Mouse (Mus musculus) gastrocnemius, postnatal 14 days (tissue): ENCODE results near the gene Dock2. TPM values are rescaled to one million over a fixed set of nuclear protein-coding genes. Genes with fewer than 3 reads are reported as not detected.
"Not testable (repeated sequence)": the region's sequence is repeated elsewhere in the genome, so short reads cannot be mapped to it uniquely, and the experiment has no call there.

ENCODE experiments used
- DNase-seq: peaks from one replicate; pipeline ENCODE4 v3.0.0; 2021; ENCODE audit warnings: mixed read lengths
- intact Hi-C: fragments of 180-260 bp; cut with DNase I; formaldehyde crosslinking; loops from one replicate; pipeline ENCODE4 v1.15.1; 2025; ENCODE audit warnings: low total_unique reads
- total RNA-seq, 2 experiments: library from RNA; stranded (reverse); gene quantifications; 2 replicates each; pipeline ENCODE4 v1.2.3; 2021

Dock2 gene
- total RNA-seq, 2 experiments from 2014 or later = 1.00 to 1.1 TPM

DNA sequence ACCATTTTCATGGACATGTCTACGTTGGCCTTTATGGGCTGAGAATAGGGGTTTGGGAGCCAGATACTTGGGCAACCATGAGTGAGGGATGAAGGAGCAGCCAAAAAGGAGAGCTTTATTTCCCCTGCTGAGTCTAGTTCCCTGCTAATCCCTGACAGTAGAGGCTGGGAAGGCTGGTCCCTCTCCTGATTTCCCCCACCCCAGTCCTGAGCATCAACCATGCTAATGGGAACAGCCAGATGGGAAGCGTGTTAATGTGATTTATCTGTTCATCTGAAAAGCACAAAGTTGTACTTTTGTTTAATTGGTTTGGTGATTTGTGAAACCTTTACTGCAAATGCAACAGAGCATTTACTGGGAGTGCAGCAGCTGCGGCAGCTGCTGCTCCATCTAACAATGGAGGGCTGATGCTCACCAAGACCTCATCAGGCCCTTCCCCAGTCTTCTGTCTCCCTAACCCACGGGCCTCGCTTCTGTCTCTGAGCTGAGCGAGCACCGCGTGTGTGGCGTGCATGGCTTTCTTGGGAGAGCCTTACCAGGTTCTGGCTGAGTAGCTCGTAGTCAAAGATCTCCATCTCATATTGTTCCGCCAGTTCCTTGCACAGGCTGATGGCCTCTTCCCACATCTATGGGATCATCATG is 526.0 kb downstream of the Dock2 start:
- intact Hi-C loops = no loop called here
- no peak for DNase-seq

GRCm38 (mm10) chr11:34242979-34243378 is 540.7 kb downstream of the Dock2 start:
- intact Hi-C loops = no loop called here
- DNase-seq = no peak

GRCm38 (mm10) chr11:34240252-34240651 is 543.4 kb downstream of the Dock2 start:
- intact Hi-C loops = no loop called here
- no peak for DNase-seq

GRCm38 (mm10) chr11:34239691-34240090 is 544.0 kb downstream of the Dock2 start:
- intact Hi-C loops = no loop called here
- peak; percentile 9 for DNase-seq

- intact Hi-C loops = no loop called here
- no peak for DNase-seq
These were observed 546.8 kb downstream of the Dock2 start for GRCm38 (mm10) chr11:34236885-34237284.

DNA sequence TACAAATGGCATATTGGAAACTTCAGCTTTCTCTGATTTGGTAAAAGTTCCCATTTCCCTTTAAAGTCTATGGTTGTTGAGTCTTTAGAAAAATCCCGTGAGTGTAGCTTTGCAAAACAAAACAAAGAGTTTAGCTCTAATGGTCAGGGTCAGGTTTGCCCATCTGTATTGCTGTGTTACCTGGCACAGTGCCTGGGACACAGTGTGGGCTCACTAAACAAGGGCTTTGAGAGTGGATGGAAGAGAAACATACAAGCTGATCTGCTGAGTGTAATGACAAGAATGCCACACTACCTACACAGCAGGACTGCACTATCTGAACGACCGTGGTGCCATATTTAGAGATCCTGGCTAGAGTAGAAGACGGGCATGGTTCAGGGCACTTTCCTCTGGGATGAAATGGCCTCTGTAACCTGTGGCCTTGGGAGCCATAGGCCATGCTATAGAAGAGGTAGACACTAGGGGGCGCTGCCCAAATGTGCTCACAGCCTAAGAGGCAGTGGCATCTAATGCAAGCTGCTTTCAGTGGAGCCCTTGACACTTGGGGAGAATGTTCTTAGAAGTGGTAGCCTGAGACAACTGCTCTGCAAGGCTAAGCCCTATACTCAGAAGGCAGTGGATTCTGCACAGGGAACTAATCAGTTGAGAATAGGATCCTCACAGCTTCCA is 547.5 kb downstream of the Dock2 start:
- intact Hi-C loops = no loop called here
- no peak for DNase-seq

GRCm38 (mm10) chr11:34228758-34229364 is 554.8 kb downstream of the Dock2 start:
- DNase-seq = peak; percentile 36
- intact Hi-C loops = loop anchor here (5.0 kb wide), 1 partner anchor 588 kb away; no protein-coding TSS in a partner anchor

GRCm38 (mm10) chr11:34227180-34227579 is 556.5 kb downstream of the Dock2 start:
- DNase-seq = no peak
- intact Hi-C loops = loop anchor here (5.0 kb wide), 1 partner anchor 590 kb away; no protein-coding TSS in a partner anchor

- DNase-seq, intact Hi-C loops: not testable (repeated sequence)
These were observed 563.1 kb downstream of the Dock2 start for GRCm38 (mm10) chr11:34220596-34220995.

GRCm38 (mm10) chr11:34212853-34213252 is 570.8 kb downstream of the Dock2 start:
- intact Hi-C loops = loop anchor here (2.0 kb wide), 1 partner anchor 64 kb away; no protein-coding TSS in a partner anchor
- peak; percentile 20 for DNase-seq

- intact Hi-C loops = no loop called here
These were observed 575.7 kb downstream of the Dock2 start, which contains the start of gene Foxi1 for GRCm38 (mm10) chr11:34207989-34208388. Foxi1 (minus strand) TSS chr11:34208089.

GRCm38 (mm10) chr11:34202769-34203168 is 580.9 kb downstream of the Dock2 start:
- intact Hi-C loops = no loop called here
- no peak for DNase-seq

More at GRCm38 (mm10) chr11:34207989-34208388, 575.7 kb downstream of the Dock2 start, which contains the start of gene Foxi1:
- DNase-seq = no peak

GRCm38 (mm10) chr11:34195142-34195541 is 588.5 kb downstream of the Dock2 start:
- no peak for DNase-seq
- intact Hi-C loops = no loop called here

DNA sequence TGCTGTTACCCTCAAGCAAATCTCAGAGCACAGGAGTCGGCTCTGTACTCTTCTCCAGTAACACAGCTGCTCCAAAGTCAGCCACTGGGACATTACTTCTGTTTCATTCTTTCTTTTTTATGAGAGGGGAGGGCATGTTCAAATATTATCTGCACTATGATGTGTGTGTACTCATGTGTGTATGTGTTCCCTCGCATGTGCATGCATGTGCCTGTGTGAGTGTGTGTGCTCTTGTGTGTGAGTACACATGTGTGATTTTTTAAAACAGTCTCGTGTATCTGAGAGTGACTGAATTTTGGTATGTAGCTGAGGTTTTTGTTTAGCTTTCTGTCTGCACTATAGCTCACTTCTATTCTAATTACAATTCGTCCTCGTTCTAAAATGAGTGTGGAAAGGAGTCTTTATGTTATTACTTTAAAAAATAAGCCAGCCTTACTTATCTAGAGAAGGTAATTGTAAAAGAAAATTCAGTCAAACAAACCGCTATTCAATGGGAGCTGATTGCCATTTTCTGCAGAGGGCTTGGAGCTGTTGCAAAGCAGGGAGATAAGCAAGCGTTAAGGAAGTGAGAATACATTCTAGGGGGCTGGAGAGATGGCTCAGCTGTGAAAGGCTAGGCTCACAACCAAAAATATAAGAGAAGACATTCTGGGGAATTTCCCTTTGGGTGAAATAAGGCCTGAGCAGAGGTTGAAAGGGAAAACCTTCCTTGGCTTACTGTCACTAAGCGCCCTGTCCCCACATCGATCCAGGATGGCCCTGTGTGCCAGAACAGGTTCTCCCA is 589.3 kb downstream of the Dock2 start:
- intact Hi-C loops = no loop called here
- DNase-seq = no peak

- no peak for DNase-seq
- intact Hi-C loops = no loop called here
These were observed 590.0 kb downstream of the Dock2 start for GRCm38 (mm10) chr11:34193658-34194057.

- intact Hi-C loops = no loop called here
- DNase-seq = no peak
These were observed 599.4 kb downstream of the Dock2 start for GRCm38 (mm10) chr11:34184266-34184665.

DNA sequence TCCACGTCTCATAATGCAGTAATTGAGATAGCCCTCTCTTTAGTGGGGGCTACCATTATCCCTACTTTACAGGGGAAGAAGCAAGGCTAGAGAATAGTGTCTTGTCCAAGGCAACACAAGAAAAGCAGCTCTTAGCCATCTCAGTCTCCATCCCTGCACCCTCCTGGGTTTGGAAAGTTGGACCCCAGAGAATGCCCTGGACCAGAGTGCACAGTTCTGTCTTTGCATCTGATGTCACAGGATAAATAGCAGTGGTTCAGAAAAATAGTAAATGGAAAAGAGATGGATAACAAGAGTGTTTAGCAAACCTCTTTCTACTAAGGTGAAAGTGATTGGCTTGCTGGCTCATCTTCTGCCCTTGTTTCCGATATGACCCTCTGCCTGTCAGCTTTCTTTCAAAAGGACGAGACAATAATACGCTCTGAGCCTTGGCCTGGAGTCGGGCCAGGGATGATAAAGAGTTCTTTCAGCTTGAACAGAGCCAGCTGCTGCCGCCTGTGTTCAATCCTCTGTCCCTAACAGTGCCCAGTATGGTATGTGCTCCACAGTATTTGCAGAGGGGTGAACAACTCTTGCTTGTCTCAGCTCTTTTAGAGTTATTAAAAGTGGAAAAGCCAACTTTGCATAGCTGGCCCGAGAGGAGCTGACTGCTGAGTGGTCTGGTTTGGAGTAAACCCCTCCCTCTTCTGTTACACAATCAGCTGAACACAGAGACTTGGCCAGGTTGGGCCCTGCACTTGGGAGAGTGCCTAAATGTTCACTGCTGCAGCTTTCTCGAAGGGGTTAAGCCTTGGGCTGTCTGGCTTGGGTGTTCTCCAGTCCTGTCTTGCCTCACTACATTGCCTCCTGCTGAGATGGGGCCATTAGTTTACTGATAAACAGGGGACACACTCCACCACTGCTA is 602.2 kb downstream of the Dock2 start:
- DNase-seq = peak; percentile 51
- intact Hi-C loops = no loop called here

DNA sequence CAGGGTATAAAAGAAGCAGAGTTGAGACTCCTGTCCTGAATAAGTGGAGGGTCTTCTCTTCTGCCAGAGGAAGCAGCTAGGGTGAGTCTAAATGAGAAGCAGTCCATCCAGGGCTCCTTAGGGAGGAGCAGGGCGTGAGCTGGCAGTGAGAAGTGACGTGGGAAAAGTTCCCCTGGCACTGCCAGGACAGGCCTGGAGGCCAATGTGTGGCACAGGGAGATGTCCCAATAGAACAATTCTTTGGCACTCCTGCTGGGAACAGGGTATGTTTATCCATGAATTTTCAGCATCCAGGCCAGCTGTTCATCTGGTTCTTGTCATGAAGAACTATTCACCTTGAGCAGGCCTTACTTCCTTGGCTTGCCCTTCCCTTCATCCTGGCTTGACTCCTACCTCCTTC is 604.9 kb downstream of the Dock2 start:
- intact Hi-C loops = no loop called here
- DNase-seq = peak; percentile 10
